Mouse (Mus musculus): ENCODE measurements around the gene Dpagt1. TPM values are rescaled to one million over a fixed set of nuclear protein-coding genes. Genes with fewer than 3 reads are reported as not detected.
A peak's percentile ranks its signal among the peaks of the same experiment; 100 is the strongest.
"Not testable (repeated sequence)": the region's sequence is repeated elsewhere in the genome, so short reads cannot be mapped to it uniquely, and the experiment has no call there.

The Dpagt1 gene
- polyA plus RNA-seq, 1 experiment from 2014 or later: 25.3 TPM

DNA sequence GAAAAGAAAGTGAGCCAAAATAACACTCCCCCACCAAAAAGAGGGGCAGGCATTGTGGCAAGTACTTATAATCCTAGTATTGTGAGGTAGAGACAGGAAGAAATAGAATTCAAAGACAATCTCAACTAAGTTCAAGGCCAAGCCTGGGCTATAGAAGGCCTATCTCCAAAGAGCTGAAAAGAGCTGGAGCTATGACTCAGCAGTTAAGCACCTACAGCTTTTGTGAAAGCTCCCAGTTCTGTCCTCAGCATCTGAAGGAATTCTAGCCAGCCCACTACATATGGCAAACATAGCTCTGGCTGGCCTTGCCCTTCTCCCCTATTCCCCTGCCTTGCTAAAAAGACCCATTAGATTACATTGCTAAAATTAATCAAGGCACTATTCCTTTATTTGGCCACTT is 47.6 kb downstream of the Dpagt1 start:
- Histone ChIP-seq H3K9ac (ENCODE audit: low read depth, low read length) (no peak overlapping the region), H3K27ac (ENCODE audit: low read depth, low read length) (no peak overlapping the region), H3K4me3 (ENCODE audit: low read depth, low read length) (no peak overlapping the region), H3K4me2 (replicated peaks; ENCODE audit: low read depth) (no peak overlapping the region), H3K9me3 (ENCODE audit: control insufficient read depth) (no peaks in the 10 kb centered on the region), H3K27me3 (replicated peaks; ENCODE audit: control insufficient read depth, insufficient read depth, low read length) (no peaks in the 10 kb centered on the region), H3K36me3 (ENCODE audit: control insufficient read depth, insufficient read depth) (no peaks in the 10 kb centered on the region), H3K4me1 (replicated peaks; ENCODE audit: control insufficient read depth, insufficient read depth, low read length) (no peaks in the 10 kb centered on the region)
- ATAC-seq: peak; percentile 10; the same call in 1 of the 2 replicates
- no peak for TF ChIP-seq CTCF (IDR thresholded peaks at IDR 0.05; ENCODE audit: low read depth)

- peaks cover under 1% of the 10 kb centered on the region; the same call in 1 of the 2 replicates for H3K36me3 ChIP-seq (ENCODE audit: control insufficient read depth, insufficient read depth)
- peaks cover 6% of the 10 kb centered on the region; the same call in 1 of the 2 replicates for H3K4me1 ChIP-seq (replicated peaks; ENCODE audit: control insufficient read depth, insufficient read depth, low read length)
- no peak overlapping the region for H3K27ac ChIP-seq (ENCODE audit: low read depth, low read length)
- H3K9me3 ChIP-seq (ENCODE audit: control insufficient read depth): no peaks in the 10 kb centered on the region
- 83% methylated on average over 6 of the region's 6 CpGs for WGBS
- ATAC-seq: no peak
- no peaks in the 10 kb centered on the region for H3K27me3 ChIP-seq (replicated peaks; ENCODE audit: control insufficient read depth, insufficient read depth, low read length)
- no peak overlapping the region for H3K9ac ChIP-seq (ENCODE audit: low read depth, low read length)
- no peak overlapping the region for H3K4me3 ChIP-seq (ENCODE audit: low read depth, low read length)
- no peak overlapping the region for H3K4me2 ChIP-seq (replicated peaks; ENCODE audit: low read depth)
- TF ChIP-seq CTCF (IDR thresholded peaks at IDR 0.05; ENCODE audit: low read depth): no peak
Observed at GRCm38 (mm10) chr9:44376141-44376540, 50.3 kb downstream of the Dpagt1 start.

DNA sequence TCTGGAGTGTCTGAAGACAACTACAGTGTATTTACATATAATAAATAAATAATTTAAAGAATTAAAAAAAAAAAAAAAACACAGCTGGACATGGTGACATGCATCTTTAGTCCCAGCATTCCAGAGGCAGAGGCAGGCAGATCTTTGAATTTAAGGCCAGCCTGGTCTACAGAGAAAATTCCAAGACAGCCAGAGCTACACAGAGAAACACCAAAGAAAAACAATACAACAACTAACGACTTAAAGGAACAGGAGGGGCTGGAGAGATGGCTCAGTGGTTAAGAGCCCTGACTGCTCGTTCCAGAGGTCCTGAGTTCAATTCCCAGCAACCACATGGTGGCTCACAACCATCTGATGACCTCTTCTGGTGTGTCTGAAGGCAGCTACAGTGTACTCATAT is 51.5 kb downstream of the Dpagt1 start:
- H3K4me2 ChIP-seq (replicated peaks; ENCODE audit: low read depth); H3K9me3 ChIP-seq (ENCODE audit: control insufficient read depth); ATAC-seq; H3K4me3 ChIP-seq (ENCODE audit: low read depth, low read length); H3K4me1 ChIP-seq (replicated peaks; ENCODE audit: control insufficient read depth, insufficient read depth, low read length); H3K27me3 ChIP-seq (replicated peaks; ENCODE audit: control insufficient read depth, insufficient read depth, low read length); H3K9ac ChIP-seq (ENCODE audit: low read depth, low read length); H3K27ac ChIP-seq (ENCODE audit: low read depth, low read length): not testable (repeated sequence)
- H3K36me3 ChIP-seq (ENCODE audit: control insufficient read depth, insufficient read depth): peaks cover 13% of the 10 kb centered on the region
- WGBS: 82% methylated on average over 2 of the region's 2 CpGs

GRCm38 (mm10) chr9:44378153-44378730 is 52.4 kb downstream of the Dpagt1 start:
- Histone ChIP-seq H3K4me1 (replicated peaks; ENCODE audit: control insufficient read depth, insufficient read depth, low read length) (peaks cover 6% of the 10 kb centered on the region; the same call in 1 of the 2 replicates), H3K9ac (ENCODE audit: low read depth, low read length) (peak overlapping the region; percentile 40), H3K27me3 (replicated peaks; ENCODE audit: control insufficient read depth, insufficient read depth, low read length) (no peaks in the 10 kb centered on the region), H3K27ac (ENCODE audit: low read depth, low read length) (peak overlapping the region; percentile 67), H3K36me3 (ENCODE audit: control insufficient read depth, insufficient read depth) (peaks cover 22% of the 10 kb centered on the region), H3K4me3 (ENCODE audit: low read depth, low read length) (peak overlapping the region; percentile 74), H3K9me3 (ENCODE audit: control insufficient read depth) (no peaks in the 10 kb centered on the region), H3K4me2 (replicated peaks; ENCODE audit: low read depth) (peak overlapping the region; percentile 92)
- no peak for TF ChIP-seq CTCF (IDR thresholded peaks at IDR 0.05; ENCODE audit: low read depth)
- WGBS: 74% methylated on average over 5 of the region's 5 CpGs
- ATAC-seq: no peak

GRCm38 (mm10) chr9:44379054-44379834 is 53.4 kb downstream of the Dpagt1 start, which contains the start of gene Hyou1:
Gene Hyou1 (plus strand): TSS chr9:44379490.
- Histone ChIP-seq H3K4me2 (replicated peaks; ENCODE audit: low read depth) (peak within 1 kb of the TSS; percentile 92), H3K27ac (ENCODE audit: low read depth, low read length) (peak within 1 kb of the TSS; percentile 67), H3K9ac (ENCODE audit: low read depth, low read length) (peak within 1 kb of the TSS; percentile 85), H3K9me3 (ENCODE audit: control insufficient read depth) (no peaks in the 10 kb centered on the region), H3K4me1 (replicated peaks; ENCODE audit: control insufficient read depth, insufficient read depth, low read length) (peaks cover 6% of the 10 kb centered on the region; the same call in 1 of the 2 replicates), H3K27me3 (replicated peaks; ENCODE audit: control insufficient read depth, insufficient read depth, low read length) (no peaks in the 10 kb centered on the region), H3K4me3 (ENCODE audit: low read depth, low read length) (peak within 1 kb of the TSS; percentile 74), H3K36me3 (ENCODE audit: control insufficient read depth, insufficient read depth) (peaks cover 32% of the 10 kb centered on the region)
- WGBS: under 1% methylated on average over 83 of the region's 83 CpGs
- peak; percentile 74 for TF ChIP-seq CTCF (IDR thresholded peaks at IDR 0.05; ENCODE audit: low read depth)
- peak; percentile 97 for ATAC-seq

DNA sequence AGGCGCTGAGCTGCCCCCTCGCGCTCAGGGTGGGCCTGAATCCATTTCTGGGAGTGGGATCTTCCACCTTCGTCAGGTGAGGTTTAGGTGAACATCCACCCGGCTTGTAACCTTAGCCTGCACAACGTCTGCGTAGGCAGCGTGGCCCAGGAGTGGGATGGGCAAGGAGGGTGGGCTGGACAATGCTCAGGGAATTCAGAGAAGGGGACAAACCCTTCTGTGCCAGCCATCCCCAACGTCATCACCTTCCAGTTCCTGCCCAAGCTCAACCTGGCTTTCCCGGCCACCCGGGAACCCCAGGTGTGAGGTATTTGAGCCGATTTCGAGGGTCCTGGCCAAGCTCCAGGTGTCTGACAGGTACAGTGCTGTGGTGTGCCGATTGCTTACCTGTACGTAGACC is 54.0 kb downstream of the Dpagt1 start:
- H3K4me2 ChIP-seq (replicated peaks; ENCODE audit: low read depth): peak overlapping the region; percentile 92
- peak overlapping the region; percentile 85 for H3K9ac ChIP-seq (ENCODE audit: low read depth, low read length)
- ATAC-seq: 0 out of 2 replicates have a peak, but pooled peaks have one; percentile 1
- 3% methylated on average over 15 of the region's 15 CpGs for WGBS
- peaks cover 38% of the 10 kb centered on the region for H3K36me3 ChIP-seq (ENCODE audit: control insufficient read depth, insufficient read depth)
- no peak for TF ChIP-seq CTCF (IDR thresholded peaks at IDR 0.05; ENCODE audit: low read depth)
- peak overlapping the region; percentile 74 for H3K4me3 ChIP-seq (ENCODE audit: low read depth, low read length)
- H3K4me1 ChIP-seq (replicated peaks; ENCODE audit: control insufficient read depth, insufficient read depth, low read length): peaks cover 6% of the 10 kb centered on the region; the same call in 1 of the 2 replicates
- no peaks in the 10 kb centered on the region for H3K27me3 ChIP-seq (replicated peaks; ENCODE audit: control insufficient read depth, insufficient read depth, low read length)
- peak overlapping the region; percentile 60; the same call in 1 of the 2 replicates for H3K27ac ChIP-seq (ENCODE audit: low read depth, low read length)
- no peaks in the 10 kb centered on the region for H3K9me3 ChIP-seq (ENCODE audit: control insufficient read depth)

Small RNA genes within 50 kb of the gene (microRNA-seq; reads per million reads assigned to microRNA genes)
- not detected for gene Gm44335

Other genes with a start within 250 kb of the Dpagt1 start
- gene Mfrp, start 224.3 kb upstream of the Dpagt1 start, polyA plus RNA-seq (2015; fragmentation: Nextera tagmentation; extraction: Ambion mirVana): 0.05 TPM in 1 of 2 replicates, not detected in the other
- 5.4 and 6.0 TPM in 2 replicates for gene C1qtnf5, start 218.8 kb upstream of the Dpagt1 start, polyA plus RNA-seq (2015; fragmentation: Nextera tagmentation; extraction: Ambion mirVana)
- gene Gm49380, start 212.5 kb upstream of the Dpagt1 start, polyA plus RNA-seq (2015; fragmentation: Nextera tagmentation; extraction: Ambion mirVana): 0.05 TPM in 1 of 2 replicates, not detected in the other
- 18.4 and 18.8 TPM in 2 replicates for gene Rnf26, start 212.5 kb upstream of the Dpagt1 start, polyA plus RNA-seq (2015; fragmentation: Nextera tagmentation; extraction: Ambion mirVana)
- gene Mcam, start 191.6 kb upstream of the Dpagt1 start, polyA plus RNA-seq (2015; fragmentation: Nextera tagmentation; extraction: Ambion mirVana): 31.5 and 34.0 TPM in 2 replicates
- gene Cbl, start 92.0 kb upstream of the Dpagt1 start, polyA plus RNA-seq (2015; fragmentation: Nextera tagmentation; extraction: Ambion mirVana): 5.8 and 6.7 TPM in 2 replicates
- gene Ccdc153, start 85.3 kb upstream of the Dpagt1 start, polyA plus RNA-seq (2015; fragmentation: Nextera tagmentation; extraction: Ambion mirVana): not detected in 2 replicates
- 37.0 and 40.1 TPM in 2 replicates for gene Pdzd3, start 74.5 kb upstream of the Dpagt1 start, polyA plus RNA-seq (2015; fragmentation: Nextera tagmentation; extraction: Ambion mirVana)
- 4.6 TPM in 2 replicates for gene Nlrx1, start 57.4 kb upstream of the Dpagt1 start, polyA plus RNA-seq (2015; fragmentation: Nextera tagmentation; extraction: Ambion mirVana)
- 0.88 and 1.1 TPM in 2 replicates for gene Abcg4, start 37.4 kb upstream of the Dpagt1 start, polyA plus RNA-seq (2015; fragmentation: Nextera tagmentation; extraction: Ambion mirVana)
- gene Hinfp, start 20.3 kb upstream of the Dpagt1 start, polyA plus RNA-seq (2015; fragmentation: Nextera tagmentation; extraction: Ambion mirVana): 6.0 and 6.8 TPM in 2 replicates
- gene C2cd2l, start 5.7 kb upstream of the Dpagt1 start, polyA plus RNA-seq (2015; fragmentation: Nextera tagmentation; extraction: Ambion mirVana): 42.4 TPM in 2 replicates
- 84.5 and 89.1 TPM in 2 replicates for gene H2afx, start 8.7 kb downstream of the Dpagt1 start, polyA plus RNA-seq (2015; fragmentation: Nextera tagmentation; extraction: Ambion mirVana)
- 60.1 and 60.7 TPM in 2 replicates for gene Hmbs, start 18.2 kb downstream of the Dpagt1 start, polyA plus RNA-seq (2015; fragmentation: Nextera tagmentation; extraction: Ambion mirVana)
- gene Vps11, start 35.7 kb downstream of the Dpagt1 start, polyA plus RNA-seq (2015; fragmentation: Nextera tagmentation; extraction: Ambion mirVana): 27.2 and 27.4 TPM in 2 replicates
- 10.5 and 11.1 TPM in 2 replicates for gene Hyou1, start 53.5 kb downstream of the Dpagt1 start, polyA plus RNA-seq (2015; fragmentation: Nextera tagmentation; extraction: Ambion mirVana)
- gene Slc37a4, start 70.8 kb downstream of the Dpagt1 start, polyA plus RNA-seq (2015; fragmentation: Nextera tagmentation; extraction: Ambion mirVana): 150 and 160 TPM in 2 replicates
- gene Rps25, start 81.1 kb downstream of the Dpagt1 start, polyA plus RNA-seq (2015; fragmentation: Nextera tagmentation; extraction: Ambion mirVana): 1,434 and 1,542 TPM in 2 replicates
- gene Trappc4, start 81.6 kb downstream of the Dpagt1 start, polyA plus RNA-seq (2015; fragmentation: Nextera tagmentation; extraction: Ambion mirVana): 138 and 142 TPM in 2 replicates
- 14.7 and 19.7 TPM in 2 replicates for gene Ccdc84, start 92.5 kb downstream of the Dpagt1 start, polyA plus RNA-seq (2015; fragmentation: Nextera tagmentation; extraction: Ambion mirVana)
- not detected in 2 replicates for gene Foxr1, start 115.1 kb downstream of the Dpagt1 start, polyA plus RNA-seq (2015; fragmentation: Nextera tagmentation; extraction: Ambion mirVana)
- not detected in 2 replicates for gene Upk2, start 129.0 kb downstream of the Dpagt1 start, polyA plus RNA-seq (2015; fragmentation: Nextera tagmentation; extraction: Ambion mirVana)
- gene Bcl9l, start 156.8 kb downstream of the Dpagt1 start, polyA plus RNA-seq (2015; fragmentation: Nextera tagmentation; extraction: Ambion mirVana): 4.8 and 4.9 TPM in 2 replicates
- 0.21 and 0.25 TPM in 2 replicates for gene Cxcr5, start 235.9 kb downstream of the Dpagt1 start, polyA plus RNA-seq (2015; fragmentation: Nextera tagmentation; extraction: Ambion mirVana)

Data from intestine, postnatal 0 days (tissue).